Mouse (Mus musculus) megakaryocyte, embryonic 14.5 days (primary cell): ENCODE results near the gene Nrip1.

ENCODE experiments used
- FLI1 ChIP-seq: IDR thresholded peaks from 2 replicates; pipeline ENCODE4 v1.6.1; 2012; ENCODE audit warnings: low read length, inconsistent platforms, mixed read lengths
- GATA1 ChIP-seq: IDR thresholded peaks from 3 replicates; pipeline ENCODE4 v1.6.1; 2012; ENCODE audit warnings: mixed read lengths, low read length, inconsistent platforms, borderline replicate concordance

GRCm38 (mm10) chr16:76416477-76416876 lies 42.9 kb upstream of the Nrip1 start:
- no peak for TF ChIP-seq GATA1
- no peak for TF ChIP-seq FLI1
